Mouse (Mus musculus): ENCODE results near the gene Rasa3.

Gene Rasa3

DNA sequence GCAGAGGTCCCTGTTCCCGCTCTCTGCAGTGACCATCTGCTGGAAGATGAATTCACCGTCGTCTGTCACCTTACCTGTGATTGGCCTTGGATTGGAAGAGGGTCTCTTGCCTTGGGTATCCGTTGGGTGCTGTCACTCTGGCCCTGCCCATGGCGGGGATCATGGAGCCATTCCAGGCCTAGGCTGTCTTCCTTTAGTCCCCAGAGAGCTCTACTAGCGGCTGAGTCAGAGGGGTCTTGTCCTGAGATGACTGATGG, 125.9 kb downstream of the Rasa3 start:
- DNase-seq (ENCODE audit: low spot score) = no peak

DNA sequence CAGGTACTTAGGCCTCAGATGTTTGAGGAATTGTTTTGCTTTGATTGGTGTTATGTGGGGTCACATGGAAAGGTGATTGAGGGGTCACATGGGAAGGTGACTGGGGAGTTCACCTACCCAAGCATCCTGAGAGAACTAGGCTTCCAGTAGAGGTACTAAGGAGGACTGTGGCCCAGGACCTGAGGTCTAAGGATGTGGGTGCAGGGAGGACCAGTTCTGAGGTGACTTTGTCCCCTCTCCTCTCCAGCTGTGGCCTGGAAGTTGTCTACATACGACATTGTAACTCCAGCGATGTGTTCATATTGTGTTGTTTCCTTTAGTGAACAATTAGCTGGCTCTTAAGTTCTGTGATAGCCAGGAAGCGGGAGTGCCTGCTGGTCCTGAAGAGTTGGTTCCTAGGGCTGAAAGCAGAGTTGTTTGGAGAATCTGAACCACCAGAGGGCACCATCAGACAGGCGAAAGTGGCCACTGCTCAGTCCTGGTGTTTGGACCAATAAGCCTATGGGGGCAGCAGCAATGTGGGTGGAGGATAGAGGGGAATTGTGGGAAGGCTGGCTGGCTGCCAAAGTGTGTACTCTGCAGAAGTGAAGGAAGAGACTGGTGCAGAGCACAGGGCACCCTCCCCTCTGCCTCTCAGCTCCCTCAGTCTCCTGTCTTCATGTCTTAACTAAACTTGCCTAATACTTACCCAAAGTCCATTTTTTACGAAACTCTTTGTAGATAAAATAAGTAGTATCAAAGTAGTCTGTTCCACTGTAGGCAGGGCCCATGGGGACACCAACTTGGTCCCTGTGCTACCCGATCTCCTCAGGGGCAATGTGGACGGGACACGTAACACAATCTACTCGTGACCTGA, 126.5 kb downstream of the Rasa3 start:
- DNase-seq (ENCODE audit: low spot score) = peak; percentile 92

DNA sequence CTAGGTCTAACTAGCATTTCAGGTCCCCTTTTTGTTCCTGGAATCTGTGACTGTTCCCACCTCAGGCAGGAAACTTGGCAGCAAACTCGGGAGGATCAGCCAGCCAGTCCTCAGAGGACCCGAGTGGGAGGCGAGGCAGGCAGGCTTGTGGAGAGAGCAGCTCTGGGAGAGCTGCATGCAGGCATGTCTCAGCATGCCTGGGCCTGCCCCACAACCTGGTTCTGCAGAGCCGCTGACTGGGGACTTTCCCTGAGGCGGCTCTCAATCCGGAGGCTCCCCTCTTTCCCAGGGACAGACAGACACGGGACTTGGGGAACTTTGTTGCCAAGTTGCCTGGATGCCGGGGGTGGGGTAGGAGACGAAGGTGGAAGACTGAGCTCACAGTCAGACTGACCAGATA, 128.6 kb downstream of the Rasa3 start:
- DNase-seq (ENCODE audit: low spot score) = no peak

DNA sequence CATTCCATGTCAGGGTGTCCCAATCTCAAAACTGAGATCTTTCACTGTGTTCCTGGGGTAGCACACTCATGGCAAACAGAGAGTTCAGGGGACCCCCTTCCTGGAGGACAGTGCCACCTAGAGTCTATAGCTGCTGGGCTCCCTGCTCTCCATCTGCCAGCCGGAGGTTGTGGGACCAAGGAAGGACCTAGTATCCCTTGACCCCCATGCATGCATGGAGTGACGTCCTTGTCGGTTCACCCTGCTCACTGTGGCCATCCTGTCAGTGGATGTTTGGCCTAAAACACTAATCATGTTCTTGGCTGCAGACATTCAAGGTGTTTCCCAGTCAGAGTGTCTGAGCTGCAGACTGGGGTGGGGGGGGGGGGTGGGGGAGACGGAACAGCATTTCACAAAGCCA, 129.2 kb downstream of the Rasa3 start:
- peak; percentile 22 for DNase-seq (ENCODE audit: low spot score)

DNA sequence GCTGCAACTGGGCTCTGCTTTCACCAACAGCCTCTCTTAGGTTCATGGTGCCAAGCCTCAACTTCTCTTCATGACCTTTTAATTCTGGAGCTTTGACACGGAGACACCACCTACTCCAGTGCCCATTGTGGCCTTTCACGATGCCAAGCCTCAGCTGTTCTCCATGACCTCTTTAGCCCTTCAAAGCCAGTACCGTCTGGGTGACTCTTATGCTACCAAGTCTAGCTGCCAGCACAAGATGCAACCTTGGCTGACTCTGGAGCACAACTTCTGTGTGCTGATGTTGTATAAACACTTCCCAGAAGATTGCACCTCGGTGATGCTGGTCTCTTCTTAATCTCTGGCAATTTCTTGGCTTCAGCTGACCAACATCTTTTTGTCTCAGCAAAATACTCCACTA, 131.0 kb downstream of the Rasa3 start:
- no peak for DNase-seq (ENCODE audit: low spot score)

DNA sequence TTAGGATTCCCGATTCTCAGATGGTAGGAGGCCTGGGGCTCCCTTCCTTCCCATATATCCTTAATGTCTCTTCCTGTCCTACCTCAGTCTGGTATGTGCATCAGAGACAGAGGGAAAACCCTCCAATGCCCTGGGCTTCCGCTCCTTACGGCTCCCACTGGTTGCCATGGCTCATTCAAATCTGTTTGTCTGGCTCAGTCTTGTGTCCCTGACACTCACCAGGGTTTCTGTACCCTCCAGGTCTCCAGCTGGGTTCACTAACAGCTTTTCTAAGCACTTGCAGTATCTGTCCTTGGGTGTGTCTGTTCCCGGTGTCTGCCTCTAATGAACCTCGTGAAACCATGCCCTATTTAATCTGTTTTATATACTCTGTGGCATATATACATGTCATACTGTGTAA, 135.9 kb downstream of the Rasa3 start:
- DNase-seq (ENCODE audit: low spot score) = no peak

DNA sequence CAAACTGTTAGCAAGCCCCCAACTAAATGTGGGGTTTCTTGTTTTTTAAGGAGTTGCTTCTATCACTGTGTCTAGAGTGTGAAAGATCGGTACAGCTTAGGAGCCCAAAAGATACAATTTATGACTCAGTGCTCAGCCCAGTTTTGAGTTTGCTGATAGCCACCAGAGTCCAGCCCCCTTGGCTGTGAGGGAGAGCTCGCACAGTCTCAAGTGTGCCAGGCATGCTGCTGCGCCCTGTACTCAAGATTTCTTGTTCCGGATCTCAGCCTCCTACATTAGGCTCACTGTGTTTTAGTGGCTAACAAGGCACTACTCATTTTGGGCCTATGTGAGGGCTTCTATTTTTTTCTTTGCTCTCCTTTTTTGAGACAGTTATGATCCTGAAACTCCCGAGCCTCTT, 137.3 kb downstream of the Rasa3 start:
- DNase-seq (ENCODE audit: low spot score) = no peak

DNA sequence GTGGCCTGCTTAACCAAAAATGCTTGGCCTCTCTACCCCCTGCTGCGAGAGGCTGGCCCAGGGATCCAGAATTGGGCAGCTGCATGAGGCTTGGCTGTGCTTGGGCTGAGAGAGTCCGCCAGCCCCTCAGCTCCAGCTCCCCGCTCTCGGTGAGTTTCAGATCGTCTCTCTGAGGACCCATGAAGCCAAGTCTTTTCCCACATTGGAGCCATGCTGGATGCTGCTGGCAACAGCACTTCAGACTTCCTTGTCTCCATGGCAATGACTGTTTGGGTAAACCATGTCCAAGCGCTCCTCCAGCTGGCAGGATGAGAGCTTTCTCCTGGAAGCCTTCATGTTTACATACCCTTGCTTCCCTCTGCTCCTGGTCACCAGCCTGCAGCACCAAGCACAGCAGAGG, 138.6 kb downstream of the Rasa3 start:
- no peak for DNase-seq (ENCODE audit: low spot score)

DNA sequence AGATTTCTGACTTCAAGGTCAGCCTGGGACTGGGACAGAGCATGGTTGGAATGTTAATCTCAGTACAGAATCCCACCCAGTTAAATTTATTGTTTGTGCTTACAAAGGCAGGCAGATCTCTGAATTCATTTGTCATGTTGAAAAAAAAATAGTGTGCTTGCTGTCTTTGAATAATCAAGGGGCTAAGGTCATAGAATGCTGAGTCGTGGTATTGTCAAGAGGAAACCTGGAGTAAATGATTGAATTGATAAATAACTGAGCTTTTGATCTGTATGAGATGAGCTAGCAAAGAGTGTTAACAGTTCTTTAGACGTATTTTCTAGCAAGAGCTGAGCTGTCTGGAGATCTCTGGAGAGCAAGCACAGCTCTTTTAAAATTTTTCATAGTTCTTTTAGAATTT, 140.3 kb downstream of the Rasa3 start:
- no peak for DNase-seq (ENCODE audit: low spot score)

DNA sequence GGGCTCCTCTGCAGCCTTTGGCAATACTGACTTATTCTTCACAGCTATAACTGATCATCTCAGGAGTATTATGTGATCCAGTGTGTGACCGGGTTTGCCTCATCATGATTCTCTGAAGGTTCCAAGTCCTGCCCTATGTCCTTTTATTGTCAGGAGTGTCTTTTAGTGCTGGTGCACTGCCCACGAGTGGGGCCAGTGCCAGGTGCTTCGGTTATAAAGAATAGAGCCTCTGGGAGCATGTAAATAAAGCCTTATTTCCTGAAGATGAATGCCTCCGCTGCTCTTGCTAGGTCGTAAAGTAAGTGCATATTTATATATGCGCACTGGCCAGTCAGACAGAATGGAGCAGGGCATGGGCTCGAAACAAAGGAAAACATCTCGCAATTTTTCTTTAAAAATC, 144.3 kb downstream of the Rasa3 start:
- no peak for DNase-seq (ENCODE audit: low spot score)

DNA sequence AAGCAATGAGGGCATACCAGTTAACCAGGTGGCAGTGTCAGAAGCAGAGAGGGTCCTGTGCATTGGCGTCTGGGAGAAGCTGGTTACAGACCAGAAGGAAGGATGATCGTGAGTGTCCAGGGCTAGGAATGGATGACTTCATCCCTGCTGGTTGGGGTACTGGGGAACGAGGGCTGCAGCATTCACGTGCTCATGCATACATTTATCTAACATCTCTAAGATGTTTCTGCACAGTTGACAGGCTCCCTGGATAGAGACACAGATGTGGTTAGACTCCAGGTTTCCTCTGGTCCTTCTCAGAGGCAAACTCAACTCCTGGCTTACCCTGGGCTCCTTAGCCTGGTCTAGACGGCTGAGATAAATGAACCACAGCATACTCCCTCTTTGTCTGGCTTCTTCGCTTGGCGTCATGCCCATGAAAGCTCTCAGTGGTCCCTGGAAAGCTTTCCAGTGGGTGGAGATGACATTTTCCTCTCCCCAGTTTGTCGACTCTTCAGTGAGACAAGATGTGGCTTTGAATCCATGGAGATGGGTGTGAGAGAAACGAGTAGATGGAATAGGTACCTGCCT, 145.7 kb downstream of the Rasa3 start:
- DNase-seq (ENCODE audit: low spot score) = no peak

DNA sequence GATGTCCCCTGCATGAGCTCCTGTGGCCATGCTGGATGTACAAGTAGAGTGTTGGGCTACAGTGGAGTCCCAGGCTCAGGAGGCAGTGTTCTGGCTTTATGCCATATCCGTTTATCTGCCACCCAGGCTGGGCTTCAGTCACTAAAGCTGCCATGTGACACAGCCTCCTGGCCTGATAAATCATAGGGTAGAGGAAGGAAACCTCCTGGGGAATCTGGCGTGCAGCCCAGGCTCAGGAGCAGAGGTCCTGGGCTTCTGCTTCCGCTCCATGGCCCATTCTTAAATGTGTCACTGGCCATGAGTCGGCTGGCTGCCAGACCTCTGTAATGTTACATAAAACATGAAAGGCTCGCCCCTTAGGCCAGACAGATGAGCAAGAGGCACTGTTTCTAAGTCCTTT, 146.5 kb downstream of the Rasa3 start:
- no peak for DNase-seq (ENCODE audit: low spot score)

DNA sequence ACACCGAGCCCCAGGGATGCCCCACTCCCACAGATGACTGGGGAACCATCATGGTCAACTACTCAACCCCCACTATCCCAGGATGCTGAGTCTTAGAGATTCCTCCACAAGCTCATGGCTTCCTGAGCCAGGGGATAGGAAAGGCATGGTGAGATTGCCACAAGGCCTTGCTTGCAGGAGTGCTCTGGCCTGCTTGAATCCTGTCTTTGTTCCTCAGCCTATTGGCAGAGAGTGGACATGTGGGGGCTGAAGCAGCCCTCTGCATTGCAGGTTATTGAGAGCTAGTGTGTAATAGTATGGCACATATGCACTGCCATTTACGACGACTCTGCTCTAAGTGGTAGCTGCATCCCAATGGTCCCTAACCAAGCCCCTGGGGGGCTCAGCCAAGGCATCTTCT, 147.0 kb downstream of the Rasa3 start:
- DNase-seq (ENCODE audit: low spot score) = no peak

DNA sequence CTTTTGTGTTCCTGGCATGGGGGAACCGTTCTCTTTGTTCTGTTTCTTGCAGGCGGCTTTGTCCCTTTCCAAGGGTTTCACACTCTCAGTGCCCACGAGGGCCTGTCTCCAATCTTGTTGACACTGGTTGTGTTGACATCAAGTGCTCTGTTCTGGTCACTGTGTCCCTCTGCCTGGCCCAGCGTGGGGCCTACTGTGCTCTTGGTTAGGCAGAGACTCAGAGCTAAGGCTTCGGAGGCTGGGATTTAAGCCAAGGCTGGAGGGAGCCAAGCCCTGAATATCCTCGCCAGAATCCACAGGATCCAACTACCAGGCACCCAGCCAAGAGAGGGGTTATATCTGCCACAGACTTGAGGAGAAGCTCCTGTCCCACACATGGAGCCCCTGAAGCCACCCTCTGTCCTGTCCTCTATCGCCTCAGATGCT, 147.5 kb downstream of the Rasa3 start:
- no peak for DNase-seq (ENCODE audit: low spot score)

DNA sequence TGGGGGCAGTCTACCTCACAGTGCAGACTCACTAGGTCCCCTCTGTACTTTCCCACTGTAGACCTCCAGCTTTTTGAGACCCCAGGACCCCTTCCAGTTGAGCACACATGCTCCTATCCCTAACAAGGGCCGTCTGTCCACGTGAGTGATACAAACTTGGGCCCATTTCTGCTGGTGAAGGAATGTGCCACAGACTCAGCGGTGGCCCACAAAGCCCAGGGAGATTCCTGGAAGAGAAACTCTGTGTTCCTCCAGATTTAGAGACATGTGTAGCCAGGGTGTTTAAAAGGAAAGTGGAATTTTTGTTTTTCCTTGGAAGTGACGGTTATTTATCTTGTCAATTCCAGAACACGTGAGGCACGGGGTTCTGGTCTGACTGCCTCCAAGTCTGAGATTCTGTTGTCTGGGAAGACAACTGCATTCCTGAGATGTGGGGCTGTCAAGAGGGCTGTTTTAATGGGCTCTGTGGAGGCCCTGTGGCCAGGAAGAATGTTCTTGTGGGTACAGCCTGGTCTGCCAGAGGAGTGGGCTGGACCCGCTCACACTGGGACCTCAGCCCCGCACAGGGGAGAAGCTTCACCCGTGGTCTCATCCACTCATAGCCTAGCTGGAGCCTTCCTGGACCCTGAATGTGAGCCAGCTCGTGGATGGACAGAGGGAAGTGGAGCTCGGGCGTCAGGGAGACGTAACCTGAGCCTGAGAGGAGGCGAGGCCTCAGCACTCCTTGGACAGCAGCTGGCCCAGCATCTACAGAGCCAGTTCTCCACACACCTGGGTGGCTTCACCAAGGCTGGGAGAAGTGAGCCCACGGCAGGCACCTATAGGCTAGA, 148.2 kb downstream of the Rasa3 start:
- DNase-seq (ENCODE audit: low spot score) = no peak

DNA sequence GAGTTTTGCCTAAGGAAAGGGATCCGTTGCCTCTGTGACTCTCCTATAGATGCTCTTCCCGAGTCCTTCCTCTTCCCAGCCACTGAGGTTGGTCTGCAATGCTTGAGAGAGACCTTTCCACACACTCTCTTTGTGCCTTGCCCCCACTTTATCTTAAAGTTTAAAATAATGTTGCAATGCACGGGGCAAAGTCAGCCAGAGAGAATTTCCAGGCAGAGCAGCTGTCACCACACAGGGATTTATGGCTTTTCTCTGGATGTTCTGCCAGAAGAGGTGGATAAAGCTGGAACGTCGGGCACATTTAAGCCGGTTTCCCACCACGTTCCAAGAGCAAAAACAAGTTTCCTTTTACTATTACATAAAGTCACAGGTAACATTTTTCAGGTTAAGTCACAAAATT, 156.0 kb downstream of the Rasa3 start:
- no peak for DNase-seq (ENCODE audit: low spot score)

DNA sequence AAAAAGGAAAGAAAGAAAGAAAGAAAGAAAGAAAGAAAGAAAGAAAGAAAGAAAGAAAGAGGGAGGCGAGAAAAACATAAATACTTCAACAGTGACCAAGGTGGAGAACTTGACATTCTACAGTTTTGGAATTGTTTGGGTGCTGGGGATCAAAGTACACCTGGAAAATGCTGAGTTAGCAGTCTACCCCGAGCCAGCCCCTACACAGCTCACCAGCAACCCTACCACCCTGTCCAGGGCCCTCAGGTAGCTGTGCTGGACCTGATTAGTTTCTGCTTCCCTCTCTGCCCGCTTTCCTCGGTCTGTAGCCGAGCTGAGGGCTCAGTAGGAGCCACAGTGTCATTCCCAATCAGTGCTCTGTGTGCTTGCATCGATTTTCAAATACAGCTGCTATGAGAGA, 157.1 kb downstream of the Rasa3 start:
- no peak for DNase-seq (ENCODE audit: low spot score)

DNA sequence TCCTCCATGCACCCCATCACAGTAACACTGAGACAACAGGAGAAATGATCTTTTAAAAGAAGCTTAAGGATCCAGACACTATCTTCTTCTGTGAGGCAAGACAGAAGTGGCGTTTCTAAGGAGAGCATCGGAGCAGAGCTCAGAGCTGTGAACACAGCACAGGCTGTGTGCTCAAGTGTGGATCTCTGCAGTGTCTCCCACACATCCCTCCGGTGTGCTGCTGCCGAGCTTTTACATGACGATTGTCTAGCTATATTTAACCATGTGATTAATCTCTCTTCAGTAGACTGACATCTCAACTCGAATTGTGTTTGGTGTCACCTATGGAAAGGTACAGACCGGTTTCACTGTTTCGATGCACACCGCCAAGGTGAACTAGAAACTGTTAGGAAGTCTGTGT, 157.9 kb downstream of the Rasa3 start:
- no peak for DNase-seq (ENCODE audit: low spot score)

DNA sequence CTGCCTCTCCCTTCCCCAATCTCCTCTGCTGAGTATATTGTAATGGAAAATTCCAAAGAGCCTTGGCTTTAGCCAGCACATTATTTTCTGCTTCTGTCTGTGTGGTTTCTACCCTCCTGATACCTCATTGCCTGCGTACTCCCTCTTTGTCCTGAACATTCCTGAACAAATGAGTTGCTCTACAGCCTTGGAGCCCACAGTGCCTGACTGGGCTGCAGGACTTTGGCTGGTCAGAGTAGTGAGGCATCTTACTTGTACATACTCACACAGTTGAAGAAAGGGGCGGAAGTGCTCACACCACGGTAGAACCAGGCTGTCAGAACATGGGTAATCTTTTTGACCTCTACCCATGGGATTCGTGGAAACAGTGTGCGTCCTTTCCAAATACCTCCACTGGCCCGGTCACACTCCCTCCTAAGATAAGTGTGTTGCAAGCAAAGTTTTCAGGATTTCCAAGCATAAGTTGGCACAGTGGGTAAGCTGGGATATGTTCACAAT, 160.1 kb downstream of the Rasa3 start:
- no peak for DNase-seq (ENCODE audit: low spot score)
